Mouse (Mus musculus) ES-Bruce4 (cell line): ENCODE measurements around the gene Acvrl1. TPM values are rescaled to one million over a fixed set of nuclear protein-coding genes. Genes with fewer than 3 reads are reported as not detected.

Experiments
- H3K27ac ChIP-seq: 2 replicates; pipeline ENCODE4 v1.5.1; 2012; ENCODE audit warnings: low read length, inconsistent platforms; ENCODE audit not compliant: insufficient read depth
- H3K27me3 ChIP-seq: 2 replicates; pipeline ENCODE4 v1.6.1; 2012; ENCODE audit warnings: mild to moderate bottlenecking, low read length, inconsistent platforms; ENCODE audit not compliant: control insufficient read depth, poor library complexity, insufficient read depth, severe bottlenecking
- H3K36me3 ChIP-seq: 2 replicates; pipeline ENCODE4 v1.6.1; 2012; ENCODE audit warnings: inconsistent platforms, mild to moderate bottlenecking, low read length, moderate library complexity; ENCODE audit not compliant: control insufficient read depth, poor library complexity, insufficient read depth, severe bottlenecking
- H3K4me1 ChIP-seq: one replicate; pipeline ENCODE4 v1.8.1; 2011; ENCODE audit warnings: low read length; ENCODE audit not compliant: control insufficient read depth, insufficient read depth
- H3K4me3 ChIP-seq: 2 replicates; pipeline ENCODE4 v1.5.1; 2011; ENCODE audit warnings: low read depth, mild to moderate bottlenecking, low read length
- H3K9ac ChIP-seq: 2 replicates; pipeline ENCODE4 v1.6.1; 2012; ENCODE audit warnings: low read depth, mild to moderate bottlenecking, inconsistent platforms; ENCODE audit not compliant: poor library complexity, severe bottlenecking
- H3K9me3 ChIP-seq: replicated peaks from 2 replicates; pipeline ENCODE4 v1.6.1; 2012; ENCODE audit warnings: mild to moderate bottlenecking, low read length, inconsistent platforms; ENCODE audit not compliant: control insufficient read depth, poor library complexity, insufficient read depth, severe bottlenecking
- CTCF ChIP-seq: IDR thresholded peaks from one replicate; pipeline ENCODE4 v1.8.1; 2011; ENCODE audit warnings: low read depth, low read length
- EP300 ChIP-seq: IDR thresholded peaks from 2 replicates; pipeline ENCODE4 v1.6.1; 2011; ENCODE audit warnings: low read depth, low read length; ENCODE audit not compliant: insufficient read depth
- POLR2A ChIP-seq: IDR thresholded peaks from one replicate; pipeline ENCODE4 v1.8.1; 2011; ENCODE audit warnings: low read length; ENCODE audit not compliant: insufficient read depth
- polyA plus RNA-seq: library from polyadenylated mRNA; stranded (reverse); fragments of >200 nt; gene quantifications from 2 replicates; pipeline ENCODE4 v1.2.4, GENCODE M21; 2011; ENCODE audit warnings: low read depth; ENCODE audit not compliant: missing spikeins, insufficient read depth, insufficient read length

The Acvrl1 gene
- 2.7 and 2.9 TPM in 2 replicates for polyA plus RNA-seq

- no peaks in the 10 kb centered on the region for H3K27me3 ChIP-seq
- TF ChIP-seq EP300 (no peak), CTCF (no peak), POLR2A (no peak)
- H3K4me3 ChIP-seq: peak within 1 kb of the TSS; percentile 56
- H3K4me1 ChIP-seq: peaks cover 4% of the 10 kb centered on the region
- no peak within 1 kb of the TSS for H3K27ac ChIP-seq
- H3K9me3 ChIP-seq: no peaks in the 10 kb centered on the region
- H3K36me3 ChIP-seq: no peaks in the 10 kb centered on the region
- H3K9ac ChIP-seq: peak within 1 kb of the TSS; percentile 29
Observed at GRCm38 (mm10) chr15:101128181-101129089, at the start of gene Acvrl1. Gene Acvrl1, plus strand, starts transcription at chr15:101128522.

DNA sequence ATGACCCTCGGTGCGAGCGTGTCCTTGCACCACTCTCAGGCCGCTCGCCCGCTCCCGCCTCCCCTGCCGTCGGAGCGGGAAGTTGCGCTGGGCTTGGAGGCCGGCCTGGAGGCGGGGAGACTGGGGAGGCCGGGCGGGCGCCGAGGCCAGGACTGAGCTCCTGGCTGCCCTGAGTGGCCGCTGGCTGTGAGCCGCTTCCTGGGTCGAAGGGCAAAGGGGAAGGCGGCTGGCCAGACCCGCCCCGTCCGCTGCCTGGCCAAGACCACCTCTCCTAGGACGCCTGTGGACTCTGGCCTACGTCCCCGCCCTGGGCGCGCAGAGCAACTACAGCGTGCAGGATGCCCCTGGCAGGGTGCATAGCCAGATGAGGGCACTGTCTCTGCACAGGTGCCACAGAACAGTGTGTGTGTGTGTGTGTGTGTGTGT is 49.6 kb upstream of the Acvrl1 start:
- H3K4me3 ChIP-seq: peak overlapping the region; percentile 88
- no peaks in the 10 kb centered on the region for H3K9me3 ChIP-seq
- no peak overlapping the region for H3K27ac ChIP-seq
- H3K9ac ChIP-seq: peak overlapping the region; percentile 80
- peaks cover 9% of the 10 kb centered on the region for H3K4me1 ChIP-seq
- TF ChIP-seq EP300: no peak
- TF ChIP-seq CTCF: peak; percentile 4
- H3K27me3 ChIP-seq: no peaks in the 10 kb centered on the region
- H3K36me3 ChIP-seq: no peaks in the 10 kb centered on the region

DNA sequence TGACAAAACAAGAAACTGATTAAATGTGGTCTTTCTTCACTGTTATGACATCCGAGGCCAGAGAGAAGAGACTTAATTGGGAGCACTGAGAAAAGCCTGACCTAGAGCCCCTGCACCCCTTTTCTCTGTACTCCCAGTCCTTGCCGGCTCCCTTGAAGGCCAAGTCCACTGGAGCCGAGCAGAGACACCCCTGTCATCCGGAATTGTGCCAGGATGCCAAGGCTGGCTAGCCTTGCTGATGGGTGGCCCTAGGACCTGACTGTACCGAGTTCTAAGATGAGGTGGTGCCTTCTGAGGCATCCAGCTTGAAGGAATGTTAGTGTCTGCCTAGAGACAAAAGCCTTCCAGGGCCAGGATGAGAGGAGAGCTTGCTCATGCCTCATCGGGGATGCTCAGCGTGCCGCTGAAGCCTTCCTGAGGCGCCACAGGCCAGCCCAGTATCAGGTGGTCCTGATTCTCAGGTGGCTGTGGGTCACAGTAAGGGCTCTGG is 48.2 kb upstream of the Acvrl1 start:
- Histone ChIP-seq H3K4me1 (peaks cover 9% of the 10 kb centered on the region), H3K9me3 (no peaks in the 10 kb centered on the region), H3K27me3 (no peaks in the 10 kb centered on the region), H3K4me3 (no peak overlapping the region), H3K27ac (no peak overlapping the region), H3K9ac (no peak overlapping the region), H3K36me3 (no peaks in the 10 kb centered on the region)
- no peak for TF ChIP-seq CTCF
- no peak for TF ChIP-seq POLR2A
- TF ChIP-seq EP300: no peak

DNA sequence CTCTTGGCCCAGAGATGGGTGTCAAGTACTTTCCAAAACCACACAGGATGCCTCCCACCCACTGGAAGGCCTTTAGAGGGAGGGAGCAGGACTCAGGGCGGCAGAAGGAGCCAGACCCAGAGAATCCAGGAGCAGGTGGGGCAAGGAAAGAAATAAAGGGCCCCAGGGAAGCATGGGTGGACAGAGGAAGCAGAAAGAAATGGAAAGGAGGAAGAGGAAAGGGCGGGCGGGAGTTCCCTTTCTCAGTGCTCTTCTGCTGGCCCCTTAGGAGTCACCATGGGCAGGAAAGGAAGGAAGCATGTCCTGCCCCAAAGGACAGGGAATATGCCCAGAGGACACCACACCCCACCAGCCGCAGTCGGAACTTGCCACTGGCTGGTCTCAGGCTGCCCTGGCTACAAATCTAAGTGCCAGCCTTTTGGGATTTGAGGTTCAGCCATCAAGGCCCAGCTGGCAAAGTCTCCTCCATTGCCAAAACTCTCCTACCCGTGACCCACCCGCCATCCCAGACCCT is 47.2 kb upstream of the Acvrl1 start:
- Histone ChIP-seq H3K4me1 (peaks cover 9% of the 10 kb centered on the region), H3K4me3 (no peak overlapping the region), H3K9ac (0 out of 2 replicates have a peak overlapping the region, but pooled peaks have one; percentile 3), H3K9me3 (no peaks in the 10 kb centered on the region), H3K27ac (peak overlapping the region; percentile 89), H3K27me3 (no peaks in the 10 kb centered on the region), H3K36me3 (no peaks in the 10 kb centered on the region)
- TF ChIP-seq EP300 (no peak), CTCF (no peak), POLR2A (no peak)

DNA sequence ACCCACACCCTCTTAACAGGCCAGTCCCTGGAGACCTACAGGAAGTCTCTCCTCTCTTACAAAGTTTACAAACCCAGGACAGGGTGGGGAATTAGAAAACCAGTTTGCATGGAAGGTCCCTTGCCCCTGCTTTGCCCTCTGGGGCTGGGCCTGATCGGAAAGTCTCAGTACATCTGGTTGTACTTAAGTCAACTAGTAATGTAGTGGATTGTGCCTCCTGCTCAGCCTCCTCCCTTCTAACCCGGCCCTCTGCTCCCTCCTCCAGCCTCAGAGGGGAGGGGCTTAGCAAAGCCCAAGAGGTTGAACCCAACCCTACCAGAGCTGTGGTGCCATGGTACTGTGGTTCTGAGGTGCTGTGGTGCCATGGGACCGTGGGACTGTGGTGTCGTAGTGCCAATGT is 46.1 kb upstream of the Acvrl1 start:
- peaks cover 9% of the 10 kb centered on the region for H3K4me1 ChIP-seq
- TF ChIP-seq CTCF (no peak), EP300 (peak; percentile 58; the same call in 1 of the 2 replicates)
- H3K4me3 ChIP-seq: no peak overlapping the region
- H3K36me3 ChIP-seq: no peaks in the 10 kb centered on the region
- no peaks in the 10 kb centered on the region for H3K27me3 ChIP-seq
- no peaks in the 10 kb centered on the region for H3K9me3 ChIP-seq
- H3K9ac ChIP-seq: peak overlapping the region; percentile 13; the same call in 1 of the 2 replicates
- H3K27ac ChIP-seq: peak overlapping the region; percentile 97

GRCm38 (mm10) chr15:101084499-101084898 is 43.8 kb upstream of the Acvrl1 start:
- H3K9ac ChIP-seq: no peak overlapping the region
- H3K4me1 ChIP-seq: peaks cover 9% of the 10 kb centered on the region
- no peaks in the 10 kb centered on the region for H3K9me3 ChIP-seq
- no peaks in the 10 kb centered on the region for H3K36me3 ChIP-seq
- no peak overlapping the region for H3K27ac ChIP-seq
- no peak overlapping the region for H3K4me3 ChIP-seq
- H3K27me3 ChIP-seq: no peaks in the 10 kb centered on the region
- no peak for TF ChIP-seq POLR2A
- no peak for TF ChIP-seq EP300
